Mouse (Mus musculus): ENCODE data around the gene Nbl1.

Gene Nbl1

GRCm38 (mm10) chr4:139092356-139093195 lies at the start of gene Nbl1:
Gene Nbl1, minus strand, starts transcription at chr4:139092993.
- CTCF ChIA-PET: no interaction called here

GRCm38 (mm10) chr4:139141785-139142184 lies 49.0 kb upstream of the Nbl1 start:
- CTCF ChIA-PET: no interaction called here

- CTCF ChIA-PET: no interaction called here
Observed at GRCm38 (mm10) chr4:139140267-139140666, 47.5 kb upstream of the Nbl1 start.

GRCm38 (mm10) chr4:139136011-139136410 lies 43.2 kb upstream of the Nbl1 start:
- CTCF ChIA-PET: interaction anchor here (0.6 kb wide), 1 partner anchor 98 kb away, joined by 8 read pairs; no protein-coding TSS in a partner anchor

- CTCF ChIA-PET: interaction anchor here (0.8 kb wide), 1 partner anchor 60 kb away, joined by 3 read pairs; the partner anchor contains the start of gene Capzb
Observed at GRCm38 (mm10) chr4:139133109-139133508, 40.3 kb upstream of the Nbl1 start.

- CTCF ChIA-PET: interaction anchor here (0.6 kb wide), 1 partner anchor 16 kb away, joined by 3 read pairs; no protein-coding TSS in a partner anchor
Observed at GRCm38 (mm10) chr4:139131858-139132672, 39.3 kb upstream of the Nbl1 start.

- CTCF ChIA-PET: no interaction called here
Observed at GRCm38 (mm10) chr4:139130701-139131549, 38.1 kb upstream of the Nbl1 start, which contains the start of gene Minos1. Gene Minos1, minus strand, starts transcription at chr4:139131113.

GRCm38 (mm10) chr4:139129806-139130700 lies 37.3 kb upstream of the Nbl1 start:
- CTCF ChIA-PET: interaction anchor here (0.7 to 1.1 kb wide), 5 partner anchors 76 to 687 kb away, joined by 3 to 14 read pairs (median 4); no protein-coding TSS in a partner anchor

GRCm38 (mm10) chr4:139126475-139126874 lies 33.7 kb upstream of the Nbl1 start:
- CTCF ChIA-PET: interaction anchor here (0.8 kb wide), 1 partner anchor 803 kb away, joined by 9 read pairs; no protein-coding TSS in a partner anchor

GRCm38 (mm10) chr4:139124940-139125339 lies 32.1 kb upstream of the Nbl1 start:
- CTCF ChIA-PET: no interaction called here

GRCm38 (mm10) chr4:139122557-139122956 lies 29.8 kb upstream of the Nbl1 start:
- CTCF ChIA-PET: no interaction called here

GRCm38 (mm10) chr4:139120998-139121397 lies 28.2 kb upstream of the Nbl1 start:
- CTCF ChIA-PET: no interaction called here

GRCm38 (mm10) chr4:139120281-139120814 lies 27.6 kb upstream of the Nbl1 start:
- CTCF ChIA-PET: no interaction called here

GRCm38 (mm10) chr4:139116356-139117063 lies 23.7 kb upstream of the Nbl1 start:
- CTCF ChIA-PET: interaction anchor here (0.6 to 0.7 kb wide), 2 partner anchors 16 kb away, joined by 3 read pairs; no protein-coding TSS in a partner anchor

GRCm38 (mm10) chr4:139115721-139116120 lies 22.9 kb upstream of the Nbl1 start:
- CTCF ChIA-PET: interaction anchor here (0.7 kb wide), 1 partner anchor 186 kb away, joined by 24 read pairs; no protein-coding TSS in a partner anchor

- CTCF ChIA-PET: no interaction called here
Observed at GRCm38 (mm10) chr4:139112482-139112881, 19.7 kb upstream of the Nbl1 start.

- CTCF ChIA-PET: no interaction called here
Observed at GRCm38 (mm10) chr4:139111421-139111820, 18.6 kb upstream of the Nbl1 start.

- CTCF ChIA-PET: no interaction called here
Observed at GRCm38 (mm10) chr4:139110858-139111257, 18.1 kb upstream of the Nbl1 start.

GRCm38 (mm10) chr4:139105453-139105852 lies 12.7 kb upstream of the Nbl1 start:
- CTCF ChIA-PET: no interaction called here

Measured in spleen, embryonic (tissue).